Mouse (Mus musculus): ENCODE data around the gene Lsm4.
A peak's percentile ranks its signal among the peaks of the same experiment; 100 is the strongest.

Gene Lsm4

DNA sequence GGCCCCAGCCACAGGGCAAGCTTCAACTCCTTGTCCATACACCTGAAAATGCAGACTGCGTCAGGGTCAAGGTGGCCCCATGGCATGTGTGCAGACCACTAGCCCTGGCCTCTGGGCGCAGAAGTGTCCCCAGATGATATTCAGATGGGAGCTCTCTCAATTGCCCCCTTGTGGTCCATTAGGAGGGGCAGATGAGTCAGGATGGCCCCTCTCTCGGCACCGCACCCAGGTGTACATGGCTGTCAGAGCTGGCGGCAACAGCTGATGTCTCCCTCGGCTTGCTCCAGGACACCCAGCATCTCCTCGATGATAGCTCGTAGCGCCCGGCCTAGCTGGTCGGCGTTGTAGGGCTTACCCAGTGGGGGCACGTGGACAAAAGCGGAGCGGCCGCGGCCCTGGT, 22.7 kb upstream of the Lsm4 start:
- DNase-seq: no peak

DNA sequence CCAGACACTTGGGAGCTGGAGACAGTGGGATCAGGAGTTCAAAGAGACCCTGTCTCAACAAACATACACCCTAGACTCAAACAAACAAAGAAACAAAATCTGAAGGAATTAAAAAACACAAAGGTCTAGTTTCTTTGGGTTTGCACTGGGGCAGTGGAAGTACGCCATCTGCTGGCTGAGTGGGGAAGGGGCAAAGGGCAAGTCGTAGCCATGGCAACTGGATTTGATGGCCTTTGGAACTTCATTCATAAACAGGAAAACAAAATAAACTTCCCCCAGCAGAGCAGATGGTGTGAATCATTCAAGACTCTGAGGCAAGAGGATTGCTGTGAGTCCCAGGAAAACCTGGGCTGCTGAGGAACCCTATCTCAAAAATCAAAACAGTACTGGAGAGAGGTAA, 19.8 kb upstream of the Lsm4 start:
- DNase-seq: no peak

DNA sequence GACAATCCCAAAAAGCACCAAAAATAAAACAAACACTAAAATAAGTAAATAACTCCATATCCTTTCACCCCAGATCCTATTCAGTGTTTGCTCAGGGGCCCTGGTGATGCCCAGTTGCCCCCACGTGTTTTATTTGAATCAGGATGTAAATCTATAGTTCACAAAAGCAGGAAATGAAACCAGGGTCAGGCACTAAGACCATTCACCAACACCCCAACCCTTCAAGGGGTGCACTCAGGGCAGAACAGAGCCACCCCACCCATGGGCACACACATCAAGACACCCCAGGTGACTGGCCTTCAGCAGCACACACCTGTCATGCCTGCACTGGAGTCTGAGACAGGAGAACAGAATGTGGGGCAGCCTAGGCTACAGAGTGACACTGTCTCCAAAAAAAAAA, 18.9 kb upstream of the Lsm4 start:
- no peak for DNase-seq

DNA sequence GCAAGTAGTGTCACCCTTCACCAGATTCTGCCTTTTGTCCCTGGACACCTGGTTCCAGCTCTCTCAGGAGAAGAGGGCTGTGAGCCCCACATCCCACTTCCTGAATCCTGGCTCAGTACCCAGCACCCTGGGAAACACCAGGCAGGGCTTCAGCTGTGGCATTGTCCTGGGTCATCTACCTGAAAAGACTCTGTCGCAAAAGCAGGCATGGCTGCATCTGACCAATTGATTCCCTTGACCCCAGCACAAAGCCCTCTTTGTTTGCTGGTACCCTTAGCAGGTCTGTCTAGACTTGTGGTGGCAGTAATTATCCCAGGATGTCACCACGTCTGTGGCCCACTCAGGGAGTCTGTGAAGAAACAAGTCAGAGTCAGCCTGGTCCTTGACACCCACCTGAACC, 17.6 kb upstream of the Lsm4 start:
- DNase-seq: no peak

DNA sequence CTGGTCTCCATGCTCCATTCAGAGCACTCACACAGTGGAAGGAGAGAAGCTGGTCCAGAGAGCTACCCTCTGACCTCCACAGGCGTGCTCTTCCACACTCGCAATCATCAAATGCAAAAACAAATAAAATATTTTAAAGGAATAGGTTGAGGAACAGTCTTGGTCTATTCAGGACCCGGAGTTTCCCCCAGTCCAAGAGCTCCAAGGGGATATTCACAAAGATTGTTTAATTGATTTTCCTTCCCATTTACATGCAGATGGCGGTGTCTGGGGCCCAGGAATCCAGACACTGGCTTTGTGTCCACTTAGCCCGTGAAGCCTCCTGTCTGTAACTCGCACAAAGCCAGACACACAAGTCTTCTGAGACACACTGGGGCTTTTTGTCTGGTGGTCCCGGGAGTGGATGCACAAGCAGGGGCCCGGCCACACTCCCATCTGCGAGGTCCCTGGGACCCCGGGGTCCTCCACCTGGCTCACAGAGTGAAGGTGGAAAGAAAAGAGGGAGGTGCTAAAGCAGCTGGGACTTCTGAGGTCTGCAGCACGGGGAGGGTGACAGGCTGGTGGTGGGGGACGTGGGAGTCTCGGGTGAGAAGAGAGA, 16.8 kb upstream of the Lsm4 start:
- DNase-seq: no peak

DNA sequence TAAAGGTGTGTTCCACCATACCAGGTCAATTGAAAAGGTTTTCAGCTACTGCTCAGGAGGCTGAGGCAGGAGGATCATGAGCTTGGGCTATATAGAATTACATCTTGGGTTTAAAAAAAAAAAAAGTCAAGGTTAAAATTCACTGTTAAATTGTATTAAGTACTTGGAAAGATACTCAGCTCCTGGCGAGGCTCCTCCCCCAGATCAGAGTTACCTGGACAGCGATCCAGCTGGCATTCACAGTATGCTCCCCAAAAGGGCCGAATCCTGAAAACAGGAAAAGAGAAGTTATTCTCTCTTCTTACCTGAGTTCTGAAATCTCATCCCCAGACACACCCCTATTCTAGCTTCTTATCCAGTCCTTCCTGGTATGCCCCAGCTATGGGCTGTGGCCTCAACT, 15.8 kb upstream of the Lsm4 start:
- no peak for DNase-seq

DNA sequence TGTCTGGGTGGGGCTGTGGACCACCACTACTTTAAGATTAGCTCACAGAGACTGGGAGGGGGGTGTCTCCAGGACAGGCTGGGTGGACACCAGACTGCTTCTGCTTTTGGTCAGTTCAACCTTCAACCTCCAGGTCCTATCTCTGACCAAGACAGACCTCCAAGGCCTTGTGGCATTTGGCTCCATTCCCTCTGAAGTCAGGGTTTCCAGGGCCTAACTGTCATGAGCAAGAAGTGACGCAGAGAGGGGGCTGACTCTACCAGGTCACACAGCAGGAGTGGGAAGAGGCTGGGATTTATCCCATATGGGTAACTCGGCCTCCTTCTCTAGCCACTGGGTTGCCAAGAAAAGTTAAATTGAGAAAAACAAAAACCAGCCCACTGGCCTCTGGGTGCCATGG, 15.3 kb upstream of the Lsm4 start:
- DNase-seq: no peak

DNA sequence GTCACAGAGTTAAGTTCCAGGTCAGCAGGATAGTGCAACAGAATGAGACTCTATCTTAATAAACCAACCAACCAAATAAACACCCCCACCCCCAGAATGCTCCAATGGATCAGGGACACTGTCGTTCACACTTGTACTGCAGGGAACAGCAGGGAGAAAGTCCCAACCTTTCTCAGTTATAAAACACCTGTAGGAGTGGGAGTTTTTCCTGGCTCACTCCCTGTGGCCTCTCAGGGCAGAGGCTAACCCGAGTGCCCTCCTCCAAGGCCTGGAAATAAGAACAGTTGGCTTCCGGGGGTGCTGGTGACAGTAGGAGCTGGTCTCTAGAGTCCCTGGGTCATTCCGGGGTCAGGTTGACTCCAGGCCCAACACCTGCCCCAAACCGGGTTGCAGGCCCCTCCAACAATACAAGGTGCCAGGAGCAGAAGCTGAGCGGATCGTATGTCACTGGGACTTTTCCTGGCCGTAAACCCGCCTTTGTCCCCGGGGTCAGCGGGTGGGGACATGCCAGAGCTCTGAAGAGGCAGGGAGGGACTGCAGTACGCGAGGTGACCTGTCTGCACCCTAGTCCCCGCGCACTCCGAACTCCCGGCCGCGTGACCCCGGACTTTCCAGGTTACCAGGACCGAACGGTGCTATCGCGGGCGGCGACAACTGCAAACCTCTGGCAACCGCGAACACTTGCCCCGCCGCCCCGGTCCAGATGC, 14.0 kb upstream of the Lsm4 start:
- no peak for DNase-seq

DNA sequence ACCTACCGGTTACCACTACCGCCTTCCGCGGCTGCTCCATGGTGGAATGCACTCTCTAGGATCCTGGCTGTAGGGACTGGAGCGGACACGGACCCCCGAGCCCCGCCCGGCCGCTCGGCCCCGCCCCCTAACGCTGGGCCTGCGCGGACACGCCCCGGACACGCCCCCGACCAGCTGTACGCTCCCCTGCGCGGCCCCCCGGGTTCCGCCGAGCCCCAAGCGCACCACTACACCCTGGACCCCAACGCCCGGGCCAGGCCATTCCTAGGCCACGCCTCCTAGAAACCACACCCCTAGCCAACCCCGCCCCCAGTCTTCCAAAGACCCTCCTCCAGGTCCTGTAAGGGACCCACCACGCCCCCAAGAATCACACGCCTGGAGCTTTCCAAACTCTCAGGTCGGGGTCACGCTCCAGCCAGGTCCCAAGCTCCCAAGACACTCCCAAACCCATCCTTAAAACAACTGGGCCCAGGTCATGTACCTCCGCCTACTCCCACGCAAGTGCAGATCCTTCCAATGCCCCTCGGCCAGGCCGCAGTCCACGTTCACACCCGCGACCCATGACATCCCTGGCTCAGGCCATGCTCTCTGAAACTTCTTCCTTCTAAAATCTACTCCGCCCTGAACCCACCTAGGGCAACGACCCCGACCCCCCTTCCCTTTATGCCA, 13.3 kb upstream of the Lsm4 start:
- DNase-seq: peak; percentile 73

DNA sequence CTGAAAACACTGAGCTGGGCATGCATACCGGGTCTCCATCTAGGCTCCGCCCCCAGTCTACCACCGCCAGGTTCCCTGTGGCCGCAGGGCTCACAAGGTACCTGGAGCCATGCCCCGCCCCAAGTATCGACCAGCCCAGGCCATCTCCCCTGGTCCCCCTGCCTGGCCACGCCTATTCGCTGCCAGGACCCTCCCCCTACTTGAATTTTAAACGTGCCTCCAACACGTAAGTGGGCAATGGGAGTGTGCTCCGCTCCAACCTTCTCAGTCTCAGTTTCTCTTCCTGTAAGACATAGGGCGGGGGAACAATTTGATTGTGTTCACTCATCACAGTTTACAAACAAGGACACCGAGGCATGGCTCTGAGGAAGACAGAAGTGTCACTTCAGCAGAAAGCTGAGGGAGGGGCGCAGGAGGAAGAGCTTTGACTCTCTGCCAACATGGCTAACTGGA, 12.7 kb upstream of the Lsm4 start, which contains the start of gene Pgpep1:
Pgpep1 (minus strand) TSS at position 116 of the 453 bp plus-strand sequence.
- no peak for DNase-seq

DNA sequence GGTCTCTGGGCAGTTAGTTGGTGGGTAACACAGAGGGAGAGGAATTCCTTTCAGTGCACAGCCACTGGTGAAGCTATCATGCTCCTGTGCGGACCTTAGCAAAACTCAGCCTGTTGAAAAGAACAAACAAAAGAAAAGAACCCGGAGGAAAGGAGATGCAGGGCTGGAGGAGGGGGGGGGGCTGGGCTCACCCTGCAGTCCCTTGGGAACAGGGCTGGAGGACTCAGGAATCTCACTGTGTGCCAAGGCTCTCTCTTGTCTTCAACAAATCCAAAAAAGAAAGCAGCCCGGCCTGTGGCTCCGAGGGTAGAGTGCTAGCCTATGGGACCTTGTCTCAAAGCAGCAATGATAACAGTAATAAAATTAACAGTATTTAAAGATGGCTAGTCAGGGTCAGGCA, 9.4 kb upstream of the Lsm4 start:
- no peak for DNase-seq

DNA sequence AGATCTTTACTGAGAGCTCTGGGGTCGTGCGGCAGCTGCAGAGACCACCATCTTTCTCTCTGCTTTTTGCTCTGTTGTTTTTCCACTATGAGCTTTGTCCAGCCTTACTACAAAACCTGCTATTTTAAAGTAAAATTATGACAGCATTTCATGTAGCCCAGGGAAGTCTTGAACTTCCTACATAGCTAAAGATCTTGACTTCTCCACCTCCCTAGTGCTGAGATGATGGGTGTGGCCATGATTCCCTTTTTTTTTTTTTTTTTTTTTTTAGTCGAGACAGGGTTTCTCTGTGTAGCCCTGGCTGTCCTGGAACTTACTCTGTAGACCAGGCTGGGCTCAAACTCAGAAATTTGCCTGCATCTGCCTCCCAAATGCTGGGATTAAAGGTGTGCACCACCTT, 8.4 kb upstream of the Lsm4 start:
- no peak for DNase-seq

DNA sequence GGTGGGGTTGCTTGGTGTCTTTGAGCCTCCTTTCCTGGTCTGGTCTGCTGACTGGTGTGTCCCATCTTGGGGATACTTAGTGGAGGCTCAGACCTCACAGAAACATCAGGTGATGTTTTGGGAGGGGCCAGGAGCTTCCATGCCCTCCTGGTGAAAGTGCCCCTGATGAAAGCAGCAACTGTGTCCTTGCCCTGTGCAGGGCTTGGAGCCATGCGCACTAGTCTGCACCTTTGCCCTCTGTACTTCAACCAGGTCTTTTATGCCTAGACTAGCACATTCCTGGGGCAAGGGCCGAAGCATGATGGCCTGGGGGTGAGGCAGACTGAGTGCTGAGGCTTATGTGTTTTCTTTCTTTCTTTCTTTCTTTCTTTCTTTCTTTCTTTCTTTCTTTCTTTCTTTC, 7.4 kb upstream of the Lsm4 start:
- DNase-seq: no peak

DNA sequence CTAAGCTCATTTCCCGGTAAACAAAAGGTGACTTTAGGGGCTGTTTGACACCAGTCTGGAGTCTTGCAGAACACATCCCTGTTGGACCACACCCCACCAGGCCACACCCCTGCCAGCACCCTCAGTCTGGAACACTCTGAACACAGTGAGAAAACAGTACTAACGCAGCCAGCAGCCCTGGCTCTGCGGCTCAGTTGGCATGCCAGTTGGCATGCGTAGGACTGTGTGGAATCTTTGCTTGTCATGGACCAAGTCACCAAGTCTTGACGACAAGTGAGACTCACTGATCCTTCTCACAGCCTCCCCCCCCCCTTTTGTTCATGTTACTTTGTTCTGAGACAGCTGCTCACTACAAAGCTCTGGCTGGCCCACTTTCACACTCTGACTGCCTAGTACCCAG, 6.0 kb upstream of the Lsm4 start:
- no peak for DNase-seq

DNA sequence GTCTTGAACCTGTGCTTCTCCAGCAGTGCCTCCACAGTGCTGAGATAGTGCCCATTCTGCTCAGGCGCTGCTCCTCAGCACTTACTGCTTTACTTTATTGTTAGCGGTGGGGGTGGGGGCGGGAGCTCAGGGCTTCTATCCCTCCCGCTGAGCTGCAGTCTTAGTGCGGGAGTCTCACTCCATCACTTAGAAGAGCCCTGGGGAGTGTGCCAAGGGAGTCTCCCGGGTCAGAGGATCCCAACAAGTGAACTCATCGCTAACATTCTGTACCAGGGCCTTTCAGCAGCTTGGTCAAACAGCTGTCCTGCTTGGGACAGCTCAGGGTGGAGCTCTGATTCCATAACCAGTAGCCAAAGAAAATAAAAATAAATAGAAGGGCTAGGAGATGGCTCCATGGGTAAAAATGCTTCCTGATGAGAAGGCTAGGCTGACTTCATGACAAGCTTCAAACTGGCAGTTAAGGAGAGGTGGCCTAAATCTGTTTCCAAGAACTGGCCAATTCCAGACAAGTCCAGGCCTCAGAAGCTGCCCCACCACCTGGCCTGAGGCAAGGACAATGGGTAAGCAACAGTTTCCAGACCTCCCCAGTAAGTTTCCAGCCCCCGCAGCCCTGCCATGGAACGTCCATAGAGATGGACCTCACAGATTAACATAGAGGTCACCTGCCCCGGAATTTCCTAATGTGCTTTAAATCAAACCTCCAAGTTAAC, 1.3 kb upstream of the Lsm4 start:
- no peak for DNase-seq

DNA sequence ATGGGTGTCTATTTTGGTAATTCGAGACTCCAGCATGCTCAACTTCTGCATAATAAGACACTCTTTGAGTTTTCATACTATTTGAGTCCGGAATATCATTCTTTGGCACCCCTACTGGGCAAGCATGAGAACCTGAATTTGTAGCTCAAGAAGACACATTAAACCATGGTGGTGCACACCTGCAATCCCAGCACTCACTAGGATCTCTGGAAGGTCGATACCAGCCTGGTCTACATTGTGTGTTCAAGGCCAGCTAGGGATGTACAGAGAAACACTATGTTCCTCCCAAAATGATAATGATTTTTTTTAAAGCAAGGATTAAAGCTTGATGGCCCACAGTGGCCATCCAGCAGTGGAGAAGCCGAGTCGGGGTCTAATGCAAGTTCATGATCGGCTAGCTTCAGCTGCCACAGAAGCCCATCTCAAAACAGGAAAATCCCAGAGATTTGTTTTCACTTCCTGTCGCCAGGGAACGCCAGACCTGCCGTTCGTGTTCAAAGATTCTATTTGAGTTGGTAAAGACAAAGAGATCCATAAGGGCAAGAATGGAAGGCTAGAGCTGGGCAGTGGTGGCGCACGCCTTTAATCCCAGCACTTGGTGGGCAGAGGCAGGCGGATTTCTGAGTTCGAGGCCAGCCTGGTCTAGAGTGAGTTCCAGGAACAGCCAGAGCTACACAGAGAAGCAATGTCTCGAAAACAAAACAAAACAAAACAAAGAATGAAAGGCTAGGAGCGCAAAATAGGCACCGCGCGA, 546 bp upstream of the Lsm4 start:
- DNase-seq: no peak

DNA sequence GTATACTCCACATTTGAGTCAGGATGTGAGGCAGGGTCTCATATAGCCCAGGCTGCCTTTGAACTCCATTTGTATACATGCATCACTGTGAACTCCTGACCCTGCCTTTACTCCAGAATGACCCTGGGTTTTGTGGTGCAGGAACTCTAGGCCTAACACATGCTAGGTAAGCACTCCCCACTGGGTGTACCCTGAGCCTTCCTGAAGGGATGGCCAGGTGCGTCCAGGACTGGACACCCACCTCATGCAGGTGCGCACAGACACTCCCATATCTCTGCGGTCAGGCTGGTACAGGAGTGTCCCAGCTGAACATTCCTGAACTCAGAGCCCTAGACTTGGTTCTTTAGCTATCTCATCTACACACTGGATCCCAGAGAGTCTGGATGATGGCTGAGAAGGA, 1.1 kb downstream of the Lsm4 start:
- DNase-seq: no peak

DNA sequence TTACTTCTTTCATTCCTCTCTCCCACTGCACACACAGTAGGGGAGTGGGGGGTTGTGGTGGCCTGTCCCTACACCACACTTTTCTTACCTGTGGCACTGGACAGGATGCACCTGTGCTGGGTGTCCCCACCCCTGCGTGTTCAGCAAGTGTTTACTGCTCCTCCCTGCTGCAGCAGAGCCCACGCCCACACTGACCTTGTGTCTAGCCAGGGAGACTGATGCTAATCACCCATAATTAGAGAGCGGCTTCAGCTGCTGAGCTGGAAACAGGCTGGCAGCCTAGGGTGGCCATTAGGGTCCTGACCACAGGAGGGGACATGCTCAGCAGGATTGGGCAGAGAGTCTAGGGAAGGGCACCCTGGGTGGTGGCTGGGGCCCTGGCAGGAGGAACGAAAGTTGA, 1.7 kb downstream of the Lsm4 start:
- no peak for DNase-seq

DNA sequence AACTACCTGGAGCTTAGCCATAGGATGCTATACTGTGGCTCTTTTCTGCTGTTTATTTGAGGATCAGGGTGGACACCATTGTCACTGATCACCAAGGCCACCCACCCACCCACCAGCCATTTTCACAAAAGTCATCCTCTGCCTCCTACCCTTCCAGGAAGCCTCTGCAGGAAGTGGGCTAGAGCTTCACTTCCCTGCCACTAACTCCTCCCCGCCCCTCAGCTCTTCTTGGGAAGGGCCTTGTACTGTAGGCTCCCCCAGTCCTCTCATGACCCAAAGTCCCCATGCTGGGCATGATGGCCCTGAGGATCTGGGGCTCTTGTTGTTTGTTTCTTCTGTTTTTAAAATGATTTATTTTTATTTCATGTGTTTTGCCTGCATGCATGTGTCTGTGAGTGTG, 2.3 kb downstream of the Lsm4 start:
- DNase-seq: no peak

DNA sequence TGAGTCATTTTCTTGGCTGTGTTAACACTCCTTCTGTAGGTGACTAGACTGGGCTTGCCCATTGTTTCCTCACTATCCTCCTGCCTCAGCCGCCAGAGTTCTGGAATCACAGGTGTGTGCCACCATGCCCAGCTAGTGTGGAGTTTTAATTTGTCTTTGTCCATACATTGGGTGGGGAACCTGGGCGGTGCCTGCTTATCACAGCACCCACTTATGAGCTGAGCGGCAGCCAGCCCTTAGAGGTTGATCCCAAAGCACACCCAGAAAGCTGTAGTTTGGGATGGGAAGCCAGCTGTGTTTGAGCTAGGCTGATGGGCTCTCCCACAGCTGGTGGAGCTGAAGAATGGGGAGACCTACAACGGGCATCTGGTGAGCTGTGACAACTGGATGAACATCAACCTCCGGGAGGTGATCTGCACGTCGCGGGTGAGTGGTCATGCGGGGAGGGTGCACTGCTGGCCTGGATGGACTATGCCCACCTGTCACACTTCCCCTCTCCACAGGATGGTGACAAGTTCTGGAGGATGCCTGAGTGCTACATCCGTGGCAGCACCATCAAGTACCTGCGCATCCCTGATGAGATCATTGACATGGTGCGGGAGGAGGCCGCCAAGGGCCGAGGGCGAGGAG, 4.5 kb downstream of the Lsm4 start:
- DNase-seq: no peak

DNA sequence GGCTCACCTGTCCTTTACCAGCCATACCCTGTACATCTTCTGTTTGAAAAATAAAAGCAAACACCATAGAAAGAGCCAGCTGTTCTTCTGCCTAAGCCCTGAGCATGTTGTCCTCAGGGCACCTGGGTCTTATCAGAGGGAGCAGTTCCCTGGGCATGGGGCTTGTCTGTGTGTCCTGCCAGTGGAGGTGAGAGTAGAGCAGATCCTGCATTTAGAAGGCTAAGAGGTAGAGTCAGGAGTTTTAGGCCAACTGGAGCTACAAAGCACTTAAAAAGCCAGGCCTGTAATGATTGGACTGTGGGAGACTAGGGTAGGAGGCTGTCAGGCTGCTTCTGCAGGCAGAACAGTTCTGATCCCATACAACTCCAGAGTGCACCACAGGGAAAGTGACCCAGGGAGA, 5.6 kb downstream of the Lsm4 start:
- no peak for DNase-seq

DNA sequence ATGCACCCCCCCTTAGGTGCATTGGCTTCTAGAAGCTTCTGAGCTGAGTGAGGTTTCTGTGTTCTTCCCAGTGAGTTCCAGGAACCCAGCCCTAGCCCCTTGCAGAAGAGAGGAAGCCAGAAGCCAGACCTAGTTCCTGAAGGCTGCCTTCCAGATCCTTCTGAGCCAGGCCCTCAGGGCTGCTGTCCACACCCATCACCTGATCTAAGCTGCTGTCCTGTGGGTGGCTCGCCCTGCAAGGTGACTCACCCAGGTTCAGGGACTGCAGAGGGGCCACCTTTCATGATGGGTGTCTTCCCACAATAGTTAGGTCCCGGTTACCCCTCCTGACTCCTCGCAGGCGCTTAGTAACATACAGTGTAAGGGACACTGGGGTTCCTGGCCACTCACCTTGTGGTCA, 6.4 kb downstream of the Lsm4 start:
- DNase-seq: no peak

DNA sequence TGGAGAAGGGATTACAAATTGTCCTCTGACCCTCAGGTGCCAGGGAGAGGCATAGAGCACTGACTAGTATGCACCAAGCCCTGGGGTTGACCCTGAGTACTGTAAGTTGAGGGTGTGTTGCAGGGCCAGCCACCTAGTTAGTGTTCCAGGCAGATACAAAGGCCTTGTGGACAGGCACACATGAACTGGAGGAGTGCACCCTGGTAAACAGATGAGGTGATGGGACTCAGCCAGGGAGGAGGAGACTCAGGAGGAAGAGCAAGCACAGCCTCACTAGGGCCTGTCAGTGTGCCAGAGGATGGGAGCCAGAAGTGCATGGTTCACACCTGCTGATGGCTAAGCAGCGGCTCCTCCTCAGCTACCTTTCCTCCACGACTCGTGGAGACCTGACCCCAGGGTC, 7.0 kb downstream of the Lsm4 start:
- DNase-seq: no peak

Data from right cerebral cortex, postnatal 25 days (tissue).